Mouse (Mus musculus) kidney, adult 2 months (tissue): ENCODE measurements around the gene 6030468B19Rik. TPM values are rescaled to one million over a fixed set of nuclear protein-coding genes. Genes with fewer than 3 reads are reported as not detected.

Source experiments
- DNase-seq: peaks from one replicate; pipeline ENCODE4 v3.0.0; 2021
- H3K27ac ChIP-seq: fragments of 200-500 bp; 2 replicates; pipeline ENCODE4 v1.5.1; 2012; ENCODE audit warnings: low read depth, low read length, control low read depth, inconsistent platforms; ENCODE audit not compliant: insufficient read depth
- H3K27me3 ChIP-seq: fragments of 200-500 bp; replicated peaks from 2 replicates; pipeline ENCODE4 v1.6.1; 2012; ENCODE audit warnings: mild to moderate bottlenecking, moderate library complexity, low read length, inconsistent platforms; ENCODE audit not compliant: control insufficient read depth, insufficient read depth
- H3K36me3 ChIP-seq: fragments of 200-500 bp; 2 replicates; pipeline ENCODE4 v1.6.1; 2012; ENCODE audit warnings: mild to moderate bottlenecking, moderate library complexity, low read length, inconsistent platforms; ENCODE audit not compliant: control insufficient read depth, insufficient read depth
- H3K4me1 ChIP-seq: fragments of 200-500 bp; 2 replicates; pipeline ENCODE4 v1.6.1; 2011; ENCODE audit warnings: low read length; ENCODE audit not compliant: control insufficient read depth, insufficient read depth
- H3K4me3 ChIP-seq: fragments of 200-500 bp; 2 replicates; pipeline ENCODE4 v1.5.1; 2011; ENCODE audit warnings: mild to moderate bottlenecking, low read depth, low read length, control low read depth; ENCODE audit not compliant: insufficient read depth
- CTCF ChIP-seq: fragments of 200-500 bp; conservative IDR thresholded peaks from 2 replicates; pipeline ENCODE4 v1.5.1; 2011; ENCODE audit warnings: low read depth, mild to moderate bottlenecking, control low read depth, low read length, moderate library complexity, mixed read lengths; ENCODE audit not compliant: insufficient read depth, insufficient read length
- POLR2A ChIP-seq: fragments of 200-500 bp; IDR thresholded peaks from one replicate; pipeline ENCODE4 v1.6.1; 2011; ENCODE audit warnings: low read depth, low read length, control low read depth
- WGBS: fragments of 180-500 bp; shearing (Covaris S2); methylation state at CpG from one replicate; pipeline ENCODE4 v1.1.7; 2018; 5-methylcytosine and 5-hydroxymethylcytosine counted together
- polyA plus RNA-seq: library from polyadenylated mRNA; depleted of rRNA; stranded (reverse); fragments of >200 nt; gene quantifications from 2 replicates; pipeline ENCODE4 v1.2.3, GENCODE M21; 2012

The 6030468B19Rik gene
- polyA plus RNA-seq, 1 experiment: 0.09 TPM

GRCm38 (mm10) chr11:117791441-117791761 is 6.1 kb upstream of the 6030468B19Rik start:
- TF ChIP-seq POLR2A (no peak), CTCF (no peak)
- H3K4me1 ChIP-seq: peaks cover 3% of the 10 kb centered on the region; the same call in 1 of the 2 replicates
- no peak overlapping the region for H3K27ac ChIP-seq
- no peak for DNase-seq
- H3K4me3 ChIP-seq: no peak overlapping the region
- no peaks in the 10 kb centered on the region for H3K27me3 ChIP-seq
- WGBS: 91% methylated on average over 9 of the region's 9 CpGs
- no peaks in the 10 kb centered on the region for H3K36me3 ChIP-seq

DNA sequence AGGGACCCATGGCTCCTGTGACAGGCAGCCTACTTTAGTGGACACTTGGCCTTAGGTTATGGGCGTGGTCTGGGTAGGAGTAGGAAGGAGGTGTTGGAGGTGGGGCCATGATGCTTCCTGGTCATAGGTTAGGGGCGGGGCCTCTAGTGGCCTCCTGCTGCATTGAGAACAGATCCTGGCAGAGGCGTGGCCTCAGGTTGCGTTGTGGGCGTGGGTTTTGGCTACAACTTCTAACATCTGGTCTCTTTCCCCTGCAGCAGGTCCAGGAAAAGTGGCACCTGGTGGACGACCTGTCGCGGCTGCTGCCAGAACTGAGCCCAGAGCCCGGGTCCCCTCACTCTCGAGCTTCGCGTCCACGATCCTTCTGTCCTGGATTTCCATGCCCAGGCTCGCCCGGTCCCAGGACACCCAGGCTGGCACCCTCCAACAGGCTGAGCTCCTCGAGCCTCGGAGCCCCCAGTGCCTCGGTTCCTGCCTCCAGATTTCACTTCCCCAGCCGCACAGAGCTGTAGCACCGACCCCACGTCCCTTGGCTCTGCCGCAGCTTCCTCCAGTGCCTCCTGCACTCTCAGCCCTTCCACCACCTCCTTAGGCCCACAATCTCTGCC is 5.1 kb upstream of the 6030468B19Rik start:
- WGBS: 24% methylated on average over 22 of the region's 22 CpGs
- DNase-seq: peak; percentile 92
- TF ChIP-seq CTCF: 0 out of 2 replicates have a peak, but pooled peaks have one; percentile 3
- TF ChIP-seq POLR2A: no peak
- peaks cover 3% of the 10 kb centered on the region; the same call in 1 of the 2 replicates for H3K4me1 ChIP-seq
- H3K27me3 ChIP-seq: no peaks in the 10 kb centered on the region
- no peak overlapping the region for H3K27ac ChIP-seq
- H3K4me3 ChIP-seq: peak overlapping the region; percentile 35
- H3K36me3 ChIP-seq: no peaks in the 10 kb centered on the region

DNA sequence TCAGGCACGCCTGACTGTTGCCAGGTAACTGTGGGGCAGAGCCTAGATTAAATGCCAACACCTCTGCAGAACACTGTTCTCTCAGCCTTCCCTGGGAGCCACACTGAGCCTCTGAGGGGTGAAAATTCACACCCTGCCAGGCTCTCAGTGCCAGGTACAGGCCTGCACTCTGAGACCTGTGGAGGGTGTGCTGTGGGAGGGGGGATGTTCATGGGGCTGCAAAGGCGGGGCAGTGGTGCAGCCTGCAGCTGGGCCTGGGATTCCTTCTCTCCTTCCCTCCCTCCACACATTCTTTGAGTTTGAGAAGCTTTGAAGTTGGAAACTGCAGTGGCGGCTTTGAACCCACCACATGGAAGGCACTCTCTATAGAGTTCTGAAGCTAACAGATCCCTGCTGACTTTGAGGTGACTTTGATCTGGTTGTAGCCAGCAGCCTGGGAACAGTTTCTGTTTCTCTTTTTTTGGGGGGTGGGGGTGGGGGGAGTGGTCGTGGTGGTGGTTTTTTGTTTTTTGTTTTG is 3.4 kb upstream of the 6030468B19Rik start:
- no peaks in the 10 kb centered on the region for H3K27me3 ChIP-seq
- no peak for DNase-seq
- no peak overlapping the region for H3K4me3 ChIP-seq
- WGBS: 83% methylated on average over 4 of the region's 4 CpGs
- no peak for TF ChIP-seq CTCF
- no peak for TF ChIP-seq POLR2A
- H3K36me3 ChIP-seq: no peaks in the 10 kb centered on the region
- no peak overlapping the region for H3K27ac ChIP-seq
- H3K4me1 ChIP-seq: peaks cover 3% of the 10 kb centered on the region; the same call in 1 of the 2 replicates

- no peak for DNase-seq
- H3K27ac ChIP-seq: no peak overlapping the region
- TF ChIP-seq POLR2A (no peak), CTCF (no peak)
- peaks cover 3% of the 10 kb centered on the region; the same call in 1 of the 2 replicates for H3K4me1 ChIP-seq
- H3K36me3 ChIP-seq: no peaks in the 10 kb centered on the region
- no peak overlapping the region for H3K4me3 ChIP-seq
- WGBS: 72% methylated on average over 5 of the region's 5 CpGs
- H3K27me3 ChIP-seq: no peaks in the 10 kb centered on the region
Observed at GRCm38 (mm10) chr11:117796954-117797353, 506 bp upstream of the 6030468B19Rik start.

DNA sequence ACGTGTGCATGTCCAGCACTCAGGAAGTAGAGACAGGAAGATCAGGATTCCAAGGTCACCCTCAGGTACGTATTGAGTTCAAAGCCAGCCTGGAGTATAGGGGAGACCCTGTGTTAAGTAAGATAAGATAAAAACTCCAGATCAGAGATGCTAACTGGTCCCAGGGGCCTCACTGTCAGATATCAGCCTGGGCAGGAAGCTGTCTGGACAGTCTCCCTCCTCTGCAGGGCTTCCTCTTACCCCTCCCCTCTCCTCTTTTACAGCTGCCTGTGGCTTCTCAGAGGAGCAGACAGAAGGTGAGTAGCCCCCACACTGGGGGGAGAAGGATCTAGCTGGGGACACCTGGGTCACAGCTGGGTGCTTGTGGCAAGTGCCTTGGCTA is 691 bp downstream of the 6030468B19Rik start:
- Histone ChIP-seq H3K4me3 (no peak overlapping the region), H3K27ac (no peak overlapping the region), H3K27me3 (no peaks in the 10 kb centered on the region), H3K4me1 (no peaks in the 10 kb centered on the region), H3K36me3 (no peaks in the 10 kb centered on the region)
- no peak for DNase-seq
- WGBS: 58% methylated on average over 2 of the region's 2 CpGs
- TF ChIP-seq CTCF: no peak
- no peak for TF ChIP-seq POLR2A

DNA sequence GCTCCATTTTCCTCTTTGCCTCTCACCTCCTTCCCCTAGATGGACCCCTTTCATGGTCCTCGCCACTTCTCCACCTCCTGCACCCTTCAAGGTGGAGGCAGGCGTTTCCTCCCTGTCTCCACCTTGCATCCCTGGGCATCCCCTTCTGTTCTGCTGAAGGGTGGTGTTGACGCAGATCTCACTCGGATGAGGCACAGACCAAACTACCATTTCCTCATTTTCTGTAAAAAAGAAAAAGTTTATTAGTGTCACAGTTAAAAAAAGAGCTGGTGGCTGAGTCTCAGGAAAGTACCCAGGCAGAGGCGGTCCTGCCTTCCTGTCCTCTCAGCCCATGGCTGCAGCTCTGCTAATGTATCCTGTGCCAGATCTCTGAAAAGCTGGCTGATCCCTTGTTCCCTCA is 1.7 kb downstream of the 6030468B19Rik start:
- Histone ChIP-seq H3K27ac (no peak overlapping the region), H3K4me3 (no peak overlapping the region), H3K4me1 (no peaks in the 10 kb centered on the region), H3K36me3 (no peaks in the 10 kb centered on the region), H3K27me3 (no peaks in the 10 kb centered on the region)
- DNase-seq: no peak
- TF ChIP-seq CTCF (no peak), POLR2A (no peak)
- 75% methylated on average over 5 of the region's 5 CpGs for WGBS

GRCm38 (mm10) chr11:117800038-117800437 is 2.6 kb downstream of the 6030468B19Rik start:
- WGBS: 86% methylated on average over 7 of the region's 7 CpGs

More at GRCm38 (mm10) chr11:117800038-117800437, 2.6 kb downstream of the 6030468B19Rik start:
- Histone ChIP-seq H3K36me3 (no peaks in the 10 kb centered on the region), H3K4me3 (no peak overlapping the region), H3K27me3 (no peaks in the 10 kb centered on the region), H3K4me1 (no peaks in the 10 kb centered on the region), H3K27ac (no peak overlapping the region)
- TF ChIP-seq CTCF (no peak), POLR2A (no peak)
- DNase-seq: no peak
